Mouse (Mus musculus) lung, postnatal 4 days (tissue): ENCODE results near the gene Cox4i2.

ENCODE experiments used
- DNase-seq, 2 experiments: peaks; one replicate each; pipeline ENCODE4 v3.0.0; 2021

Gene Cox4i2

DNA sequence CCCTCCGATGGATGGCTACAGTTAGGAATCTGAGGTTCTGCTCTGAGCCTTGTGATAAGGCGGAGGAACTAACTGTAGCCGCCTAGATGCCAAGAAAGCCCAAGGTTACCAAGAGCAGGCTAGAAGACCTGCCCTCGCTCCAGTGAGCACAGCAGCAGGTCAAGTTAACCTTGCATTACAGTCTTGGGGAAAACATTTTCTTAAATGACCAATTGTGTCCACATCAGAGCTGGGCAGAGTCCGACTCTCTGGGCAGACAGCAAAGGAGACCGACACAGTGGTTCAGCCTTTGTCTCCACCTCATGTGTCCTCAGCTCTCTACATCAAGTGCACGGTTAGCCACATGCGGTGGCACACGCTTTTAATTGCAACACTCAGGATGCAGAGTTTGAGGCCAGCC, 17.6 kb downstream of the Cox4i2 start:
- no peak for DNase-seq

DNA sequence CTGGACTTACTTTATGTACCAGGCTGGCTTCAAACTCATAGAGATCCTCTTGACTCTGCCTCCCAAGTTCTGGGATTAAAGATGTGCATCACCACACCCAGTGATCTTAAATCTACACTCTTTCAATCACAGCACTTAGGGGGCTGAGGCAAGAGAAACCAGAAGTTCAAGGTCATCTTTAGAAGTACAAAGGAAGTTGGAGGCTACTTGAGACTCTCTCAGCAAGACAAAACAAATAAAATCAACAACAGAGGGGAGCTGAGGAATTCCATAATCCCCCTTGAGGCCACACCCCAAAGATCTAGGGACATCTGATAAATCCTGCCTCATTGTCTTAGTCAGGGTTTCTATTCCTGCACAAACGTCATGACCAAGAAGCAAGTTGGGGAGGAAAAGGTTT, 18.3 kb downstream of the Cox4i2 start:
- no peak for DNase-seq

DNA sequence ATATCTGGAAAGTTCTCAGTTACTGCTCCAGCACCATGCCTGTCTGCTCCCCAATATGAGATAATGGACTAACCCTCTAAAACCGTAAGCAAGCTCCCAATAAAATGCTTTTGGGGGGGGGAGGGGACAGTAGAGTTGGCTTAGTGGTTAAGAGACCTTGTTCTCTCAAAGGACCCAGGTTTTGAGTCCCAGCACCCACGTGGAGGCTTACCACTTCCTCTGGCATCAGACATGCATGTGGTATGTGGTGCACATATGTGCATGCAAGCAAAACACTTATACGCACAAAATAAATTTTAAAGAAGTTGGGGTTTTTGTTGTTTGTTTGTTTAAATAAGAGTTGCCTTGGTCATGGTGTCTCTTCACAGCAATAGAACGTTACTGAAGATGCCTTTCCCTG, 21.4 kb downstream of the Cox4i2 start:
- no peak for DNase-seq

DNA sequence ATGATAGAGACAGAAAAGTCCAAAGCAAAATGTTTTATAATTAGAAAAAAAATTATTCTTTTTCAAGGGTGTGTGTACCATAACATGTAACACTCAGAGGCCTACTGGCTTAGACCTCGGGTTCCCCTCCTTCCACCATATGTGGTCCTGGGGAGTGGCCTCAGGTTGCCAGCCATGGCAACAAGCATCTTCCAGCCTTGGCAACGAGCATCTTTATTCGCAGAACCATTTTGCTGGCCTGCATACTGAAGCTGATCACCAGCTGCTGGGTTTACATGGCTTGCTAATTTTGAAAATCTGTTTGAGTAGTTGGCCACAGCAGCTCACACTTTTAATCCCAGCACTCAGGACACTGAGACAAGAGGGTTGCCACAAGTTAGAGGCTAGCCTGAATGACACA, 22.0 kb downstream of the Cox4i2 start:
- DNase-seq = no peak

DNA sequence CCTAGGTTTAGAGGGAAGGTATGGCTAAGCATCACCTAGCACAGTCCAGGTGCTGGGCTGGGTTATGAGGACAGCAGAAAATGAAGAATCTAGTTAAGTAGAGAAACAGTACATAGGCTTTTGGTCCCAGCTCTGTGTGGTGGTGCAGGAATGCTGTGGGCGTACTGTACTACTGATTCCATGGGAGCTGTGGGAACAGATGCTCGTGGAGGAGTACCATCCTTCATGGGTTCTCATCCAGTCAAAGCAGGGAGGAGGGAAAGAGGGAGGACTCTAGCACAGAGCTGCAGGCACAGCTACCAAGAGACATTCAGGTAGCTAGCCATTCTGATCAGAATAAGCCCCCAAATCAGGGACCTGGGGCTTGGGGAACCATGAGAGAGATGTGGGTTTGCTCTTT, 22.5 kb downstream of the Cox4i2 start:
- DNase-seq = no peak

DNA sequence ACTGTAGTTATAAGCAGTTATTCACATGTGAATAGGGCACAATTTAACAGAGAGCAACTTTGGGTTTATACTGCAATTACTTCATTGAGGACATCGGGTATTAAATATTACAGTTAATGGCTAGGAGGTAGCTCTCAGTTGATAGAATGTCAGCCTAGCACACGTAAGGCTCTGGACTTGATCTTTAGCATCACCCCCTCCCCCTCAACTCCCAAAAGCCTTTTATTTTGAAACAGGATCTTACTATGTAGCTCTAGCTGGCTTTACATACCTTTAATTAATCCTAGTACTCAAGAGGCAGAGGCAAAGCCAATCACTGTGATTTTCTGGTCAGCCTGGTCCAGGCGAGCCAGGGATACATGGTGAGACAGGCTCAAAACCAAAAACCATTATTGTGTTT, 23.1 kb downstream of the Cox4i2 start:
- DNase-seq = no peak

DNA sequence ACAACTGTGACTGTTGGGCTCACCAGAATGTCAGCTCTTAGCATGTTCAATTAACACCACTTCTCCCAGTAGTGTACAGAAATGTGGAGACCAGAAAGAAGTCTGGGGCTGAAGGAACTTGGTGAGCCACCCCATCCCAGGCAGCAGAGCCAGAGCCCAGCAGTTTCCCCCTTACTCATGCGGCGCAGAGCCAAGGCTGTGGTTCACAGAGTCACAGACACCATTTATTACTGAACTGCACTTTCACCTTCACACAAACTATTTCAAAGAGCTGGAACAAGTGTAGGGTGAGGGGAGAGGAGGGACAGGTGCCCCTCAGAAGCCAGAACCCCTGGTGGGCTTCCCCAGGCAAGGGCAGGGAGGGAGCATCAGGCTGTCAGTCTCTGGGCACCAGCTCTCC, 26.5 kb downstream of the Cox4i2 start:
- no peak for DNase-seq

DNA sequence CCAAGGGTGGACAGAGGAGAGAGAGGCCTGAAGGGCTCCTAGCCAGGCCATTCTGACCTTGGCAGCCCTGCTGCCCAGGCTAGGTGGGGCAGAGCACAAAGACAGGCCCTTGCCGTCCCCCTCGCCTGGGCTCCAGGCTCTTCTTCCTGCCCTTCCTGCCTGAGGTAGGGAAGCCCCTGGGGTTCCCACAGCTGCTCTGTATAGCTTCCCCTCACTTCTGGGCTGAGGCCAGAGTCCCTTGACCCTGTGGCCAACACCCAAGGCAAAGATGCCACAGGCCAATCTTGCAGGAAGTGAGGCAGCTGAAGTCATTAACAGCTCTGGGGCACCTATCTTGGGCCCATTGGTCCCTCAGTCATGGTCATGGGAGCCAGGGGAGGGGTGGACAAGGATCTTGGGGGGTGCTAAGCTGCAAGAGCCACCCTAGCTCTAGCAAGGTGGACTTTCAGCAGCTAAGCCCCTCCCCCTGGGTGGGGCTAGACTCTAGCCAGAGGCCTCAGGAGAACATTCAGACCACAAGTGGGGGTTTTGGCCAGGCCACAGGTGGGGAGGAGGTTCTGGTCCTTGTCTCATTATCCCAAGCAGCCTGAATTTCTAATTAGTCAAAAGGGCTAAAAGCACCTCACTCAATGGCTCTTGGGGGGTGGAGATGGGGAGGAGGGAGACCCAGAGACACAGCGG, 27.2 kb downstream of the Cox4i2 start:
- peak in 1 of 2 experiments; percentile 55 for DNase-seq

DNA sequence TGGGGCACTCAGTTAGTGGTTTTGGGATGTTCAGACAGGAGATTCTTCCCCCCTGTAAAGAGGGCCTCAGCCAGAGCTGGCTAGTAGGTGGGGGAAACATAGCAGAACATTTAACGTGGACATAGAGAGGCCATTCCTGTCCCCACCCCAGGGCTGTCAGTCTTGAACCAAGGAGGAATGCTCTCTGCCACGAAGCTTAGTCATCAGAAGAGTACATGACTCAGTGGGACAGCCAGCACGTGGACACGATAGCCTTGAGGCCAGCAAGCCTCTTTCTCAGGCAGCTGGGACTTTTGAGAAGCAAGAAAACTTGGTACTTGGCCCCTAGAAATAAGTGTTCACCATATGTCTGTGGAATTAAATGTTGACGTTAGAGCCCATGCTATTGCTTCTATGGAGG, 28.7 kb downstream of the Cox4i2 start:
- DNase-seq = no peak

DNA sequence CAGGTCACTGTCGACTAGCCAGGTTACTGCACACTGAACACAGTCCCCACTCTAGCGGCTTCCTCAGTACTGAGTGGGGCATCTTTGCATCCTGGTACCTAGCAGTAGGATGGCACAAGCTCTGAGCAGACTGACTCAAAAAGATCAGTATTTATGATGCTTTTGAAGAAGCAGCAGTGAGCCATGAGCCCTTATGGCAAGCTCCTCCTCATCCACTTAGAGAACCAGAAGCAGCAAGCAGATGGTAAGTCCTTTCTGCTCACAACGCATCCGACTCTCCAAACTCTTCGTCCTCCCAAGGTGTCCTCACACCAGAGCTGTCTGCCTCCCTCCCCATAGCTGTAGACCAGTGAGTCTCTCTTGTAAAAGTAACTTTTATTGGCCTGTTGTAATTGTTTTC, 29.3 kb downstream of the Cox4i2 start:
- DNase-seq = no peak

DNA sequence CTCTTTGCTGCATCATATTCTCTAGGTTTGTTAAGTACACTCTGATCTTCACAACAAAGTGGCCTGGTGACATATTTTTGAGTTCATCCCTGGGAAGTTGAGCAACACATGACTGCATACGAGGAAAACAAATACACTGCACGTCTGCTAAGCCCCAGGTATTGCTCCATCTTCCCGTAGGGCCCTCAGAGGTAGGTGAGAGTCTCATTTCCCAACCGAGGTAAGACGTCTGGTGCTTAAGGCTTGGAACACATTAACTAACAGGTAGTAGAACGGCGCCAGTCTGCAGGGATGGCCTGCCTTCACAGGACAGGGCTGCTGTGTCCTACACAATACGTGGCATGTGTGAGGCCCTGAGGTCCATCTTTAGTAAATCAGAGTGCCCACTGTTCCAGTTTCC, 30.7 kb downstream of the Cox4i2 start:
- DNase-seq = peak; percentile 63 to 75

DNA sequence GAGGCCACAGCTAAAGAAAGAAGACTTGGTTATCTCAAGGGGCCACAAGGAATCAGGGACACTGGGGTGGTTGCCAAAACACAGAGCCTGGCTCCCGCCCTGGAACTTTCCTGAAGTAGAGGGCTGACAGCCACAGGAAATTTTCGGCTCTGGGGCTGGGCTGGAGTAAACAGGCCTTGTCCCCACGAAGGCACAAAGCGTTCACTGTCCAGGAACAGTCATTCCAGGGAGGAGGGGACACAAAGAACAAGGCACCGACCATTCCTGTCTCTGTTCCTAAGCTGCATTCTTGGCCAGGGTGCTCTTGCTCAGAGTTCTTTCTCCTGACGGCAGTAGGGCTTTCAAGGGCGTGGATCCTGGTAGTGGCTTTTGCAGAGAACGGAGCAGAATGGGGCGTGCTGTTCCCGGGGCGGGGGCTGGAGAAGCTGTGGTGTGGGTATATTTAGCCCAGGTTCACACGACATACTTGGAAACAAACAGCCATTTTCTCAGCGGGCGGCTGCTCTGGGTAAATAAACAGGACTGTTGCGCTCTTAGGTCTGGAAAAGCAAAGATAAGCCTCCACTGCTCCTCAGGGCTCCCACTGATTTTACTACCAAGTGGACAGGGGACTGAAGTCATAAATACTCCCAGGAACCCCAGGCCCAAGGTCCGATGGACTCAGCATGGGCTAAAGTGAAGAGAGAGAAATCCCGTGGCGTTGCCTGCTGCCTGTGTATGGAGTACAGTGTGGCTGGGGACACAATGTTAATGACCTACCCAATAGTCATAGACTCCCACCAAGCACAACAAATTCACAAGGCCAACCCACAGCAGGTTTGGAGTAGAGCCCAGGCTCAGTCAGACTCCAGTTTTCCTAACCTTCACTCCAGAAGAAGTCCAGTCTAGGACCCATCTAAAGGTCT, 31.7 kb downstream of the Cox4i2 start:
- DNase-seq = peak; percentile 80 to 89

DNA sequence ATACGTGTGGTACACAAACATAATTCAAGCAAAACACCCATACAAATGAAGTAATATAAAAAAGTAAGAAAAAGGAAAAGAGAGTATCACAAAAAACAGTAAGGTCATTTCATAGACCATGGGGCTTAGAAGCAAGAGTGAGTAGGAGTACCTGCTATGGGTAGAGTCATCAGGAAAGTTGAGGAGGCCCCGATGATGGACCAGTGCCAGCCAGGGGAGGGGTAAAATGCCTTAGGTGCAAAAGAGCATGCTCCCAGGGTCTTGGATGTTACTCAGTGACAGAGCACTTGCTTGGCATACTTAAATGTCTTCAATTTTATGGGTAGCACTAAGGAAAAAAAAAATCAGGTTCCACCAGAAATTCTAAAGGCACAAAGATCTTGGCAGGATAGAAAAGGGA, 33.2 kb downstream of the Cox4i2 start:
- DNase-seq = no peak

DNA sequence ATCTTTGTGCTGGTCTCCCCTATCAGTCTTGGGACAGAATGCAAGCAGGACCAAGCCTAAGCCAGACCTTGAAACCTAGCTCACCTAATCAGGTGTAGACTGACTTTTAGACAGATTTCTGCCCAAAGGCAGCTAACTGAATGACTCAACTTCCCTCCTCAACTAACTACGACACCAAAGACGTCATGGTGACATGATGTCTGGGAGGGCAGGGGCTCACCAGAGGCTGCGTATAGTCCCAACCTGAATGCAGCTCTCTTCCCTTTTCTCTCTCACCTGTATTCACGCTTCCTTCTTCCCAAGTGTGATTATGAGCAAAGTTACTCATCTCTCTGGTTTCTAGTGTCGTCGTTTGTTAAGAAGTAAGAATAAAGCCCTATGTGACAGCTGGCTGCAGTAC, 33.6 kb downstream of the Cox4i2 start:
- DNase-seq = no peak

DNA sequence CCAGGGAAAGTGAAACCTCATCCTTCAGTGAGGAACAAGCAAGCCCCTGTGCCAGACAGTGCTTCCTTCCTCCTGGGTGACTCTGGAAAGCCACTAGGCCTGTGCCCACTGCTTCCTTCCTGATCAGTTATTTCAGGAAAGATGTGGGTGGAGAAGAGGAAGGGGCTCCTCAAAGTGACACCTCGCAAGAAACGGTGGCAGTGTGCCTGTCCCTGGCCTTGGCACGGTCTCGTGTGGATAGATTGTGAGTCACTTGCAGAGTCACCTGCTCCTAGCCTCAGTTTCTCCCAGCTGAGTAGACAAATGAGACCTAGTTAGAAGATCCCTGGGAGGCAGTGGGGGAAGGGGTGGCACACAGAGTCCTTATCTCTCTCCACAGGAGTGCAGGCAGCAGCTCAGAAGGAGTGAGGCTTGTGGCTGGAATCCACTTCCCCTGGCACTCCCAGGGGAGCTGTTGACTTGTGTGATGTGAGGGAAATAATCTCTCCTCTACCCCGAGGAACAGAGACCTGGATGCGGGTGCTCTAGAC, 35.0 kb downstream of the Cox4i2 start:
- DNase-seq = peak; percentile 69 to 77

DNA sequence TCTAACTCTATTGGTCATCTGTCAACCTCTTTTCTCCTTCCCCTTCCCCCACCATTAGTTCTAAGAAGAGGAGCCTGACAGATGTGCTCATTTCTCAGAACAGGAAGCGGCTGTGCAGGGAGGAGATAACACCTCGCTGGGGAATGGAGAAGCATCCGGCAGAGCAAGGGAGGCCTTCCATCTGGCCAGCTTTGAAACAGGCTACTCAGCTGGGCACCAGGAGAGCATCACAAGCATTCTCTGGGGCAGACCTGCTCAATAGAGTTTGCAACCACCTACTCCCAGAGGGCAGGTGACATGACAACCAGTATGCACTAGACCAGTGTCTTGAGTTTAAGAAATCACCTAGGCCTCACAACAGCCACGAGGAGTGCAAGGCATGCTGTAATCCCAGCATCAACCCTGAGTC, 35.6 kb downstream of the Cox4i2 start:
- DNase-seq = peak; percentile 69 to 78

DNA sequence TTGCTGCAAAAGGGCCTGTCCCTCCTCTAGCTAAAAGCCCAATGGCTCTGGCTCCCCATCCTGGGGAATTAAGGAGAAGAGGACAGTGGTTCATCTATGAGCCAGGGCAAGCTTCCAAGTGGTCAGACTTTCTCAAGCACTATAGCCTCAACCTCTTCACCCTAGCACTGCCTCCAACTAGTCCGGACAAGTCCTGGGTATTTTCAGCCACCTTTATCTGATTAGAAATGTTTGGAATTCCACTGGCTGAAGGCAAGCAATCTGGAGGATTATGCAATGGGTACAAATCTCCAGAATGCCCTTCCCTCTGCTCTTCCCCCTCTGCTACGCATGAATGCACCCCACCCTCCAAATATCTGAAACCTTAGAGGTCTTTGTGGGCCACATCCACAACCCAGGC, 38.5 kb downstream of the Cox4i2 start:
- peak in 1 of 2 experiments; percentile 45 for DNase-seq

DNA sequence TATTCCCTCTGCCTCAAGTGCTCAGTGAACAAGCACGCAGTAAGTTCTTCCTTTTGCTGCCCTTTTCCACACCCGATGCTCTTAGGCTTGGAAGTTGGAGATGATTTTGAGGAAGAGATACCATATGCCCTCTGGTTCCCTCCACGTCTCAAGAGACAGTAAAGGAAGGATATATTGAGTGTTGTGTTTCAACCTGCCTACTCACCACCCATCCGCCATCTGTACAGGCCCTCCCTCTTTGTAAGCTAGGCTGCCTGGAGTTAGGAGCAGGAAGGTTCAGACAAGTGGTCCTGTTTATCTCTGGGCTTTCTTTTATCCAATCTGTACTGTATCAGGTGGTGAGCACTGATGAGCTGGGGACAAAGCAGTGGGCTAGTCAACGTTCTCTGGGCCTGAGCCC, 39.4 kb downstream of the Cox4i2 start:
- no peak for DNase-seq

DNA sequence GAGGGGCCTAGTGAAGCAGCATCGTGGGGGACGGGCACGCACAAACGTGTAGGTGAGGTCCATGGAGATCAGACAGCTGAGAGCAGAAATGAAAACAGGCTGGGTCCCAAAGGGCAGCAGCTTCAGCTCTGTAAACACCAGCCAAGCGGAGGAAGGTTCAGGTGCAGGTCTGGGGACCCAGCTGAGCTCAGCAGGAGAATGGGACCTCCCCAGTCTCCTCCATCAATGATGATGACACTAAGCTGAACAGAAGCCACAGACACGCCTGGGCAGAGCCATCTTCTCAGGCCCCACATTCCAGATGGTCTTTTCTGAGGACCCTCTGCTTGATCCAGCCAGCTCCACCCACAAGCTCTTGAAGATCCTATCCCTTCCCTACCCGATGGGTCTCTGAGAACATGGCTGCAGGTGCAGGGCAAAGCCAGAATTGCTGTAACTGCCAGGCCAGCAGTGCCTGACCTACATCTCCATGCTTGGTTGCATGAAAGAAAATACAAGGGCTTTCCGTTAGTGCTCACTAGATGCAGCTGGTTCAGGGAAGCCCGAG, 40.4 kb downstream of the Cox4i2 start:
- no peak for DNase-seq

DNA sequence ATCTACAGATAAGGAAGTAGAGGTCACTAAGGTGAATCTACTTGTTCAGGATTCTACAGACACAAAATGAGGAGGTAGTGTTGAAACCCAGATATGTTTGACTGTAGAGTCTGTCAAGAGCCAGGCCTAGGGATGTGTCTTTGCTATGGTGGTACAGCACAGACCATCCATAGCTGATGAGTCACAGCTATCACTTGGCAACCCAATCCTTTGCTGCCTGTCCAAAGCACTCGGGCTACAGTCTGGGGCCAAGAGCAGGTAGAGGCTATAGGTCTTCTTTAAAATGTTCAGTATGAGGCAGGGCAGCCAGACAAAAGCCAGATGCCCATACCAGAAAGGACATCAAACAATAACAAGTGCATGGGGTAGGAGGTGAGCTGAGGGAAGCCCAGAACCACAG, 43.6 kb downstream of the Cox4i2 start:
- no peak for DNase-seq

DNA sequence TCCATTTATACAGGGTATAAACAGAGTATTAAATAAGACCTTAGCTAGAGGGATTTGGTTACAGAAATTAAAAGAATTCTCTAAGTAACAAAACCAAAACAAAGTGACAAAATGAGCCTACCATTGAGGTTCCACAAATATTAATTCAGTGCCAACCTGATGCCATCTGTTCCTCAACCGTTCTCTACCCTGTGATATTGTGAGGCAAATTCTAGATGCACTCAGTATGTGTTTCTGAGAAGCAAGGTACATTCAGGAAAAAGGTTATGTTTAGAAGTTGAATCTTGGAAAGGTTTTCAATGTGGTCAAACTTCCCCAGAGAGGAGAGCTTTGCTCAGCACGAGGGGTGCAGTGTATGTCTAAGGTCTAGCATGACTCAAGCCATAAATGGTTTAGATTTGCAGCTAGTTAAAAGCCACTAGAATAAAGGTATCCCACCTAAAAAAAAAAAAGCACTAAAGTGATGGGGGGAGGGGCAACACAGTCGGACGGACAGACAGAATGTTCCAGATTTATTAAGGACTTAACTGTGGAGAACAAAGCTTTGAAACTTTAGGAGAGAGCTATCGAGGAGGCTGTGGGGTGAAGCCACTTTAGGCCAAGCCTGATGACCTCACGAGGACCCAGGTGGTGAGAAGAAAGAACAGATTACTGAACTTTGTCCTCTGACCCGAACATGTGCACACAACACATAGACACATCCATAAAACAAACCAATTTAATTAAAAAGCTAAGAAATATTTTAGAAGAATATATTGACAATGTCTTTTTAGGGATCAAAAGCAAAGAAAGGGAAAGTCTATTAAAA, 46.2 kb downstream of the Cox4i2 start:
- DNase-seq = no peak

DNA sequence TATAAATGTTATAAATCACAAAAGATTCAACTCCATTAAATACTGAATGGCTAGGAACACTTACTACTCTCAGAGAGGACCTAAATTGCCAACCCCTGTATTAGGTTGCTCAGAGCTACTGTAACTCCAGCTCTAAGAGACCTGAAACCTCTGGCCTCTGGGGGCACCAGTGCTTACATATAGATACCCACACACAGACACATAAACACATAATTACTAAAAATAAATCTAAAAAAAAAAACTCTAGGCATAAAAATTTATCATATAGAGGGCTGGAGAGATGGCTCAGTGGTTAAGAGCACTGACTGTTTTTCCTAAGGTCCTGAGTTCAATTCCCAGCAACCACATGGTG, 46.8 kb downstream of the Cox4i2 start:
- no peak for DNase-seq

DNA sequence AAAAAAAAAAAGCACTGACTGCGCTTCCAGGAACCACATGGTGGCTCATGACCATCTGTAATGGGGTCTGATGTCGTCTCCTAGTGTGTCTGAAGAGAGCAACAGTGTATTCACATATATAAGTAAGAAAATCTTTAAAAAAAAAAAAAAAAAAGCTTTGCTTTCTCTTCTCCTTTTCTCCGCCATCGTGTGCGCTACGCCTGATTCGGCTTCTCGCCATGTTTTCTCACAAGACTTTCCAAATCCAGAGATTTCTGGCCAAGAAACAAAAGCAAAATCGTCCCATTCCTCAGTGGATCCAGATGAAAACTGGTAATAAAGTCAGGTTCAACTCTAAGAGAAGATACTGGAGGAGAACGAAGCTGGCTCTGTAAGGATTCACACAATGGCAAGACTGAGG, 48.3 kb downstream of the Cox4i2 start:
- DNase-seq = no peak
